Mouse (Mus musculus): ENCODE measurements around the gene Uck1.

DNA sequence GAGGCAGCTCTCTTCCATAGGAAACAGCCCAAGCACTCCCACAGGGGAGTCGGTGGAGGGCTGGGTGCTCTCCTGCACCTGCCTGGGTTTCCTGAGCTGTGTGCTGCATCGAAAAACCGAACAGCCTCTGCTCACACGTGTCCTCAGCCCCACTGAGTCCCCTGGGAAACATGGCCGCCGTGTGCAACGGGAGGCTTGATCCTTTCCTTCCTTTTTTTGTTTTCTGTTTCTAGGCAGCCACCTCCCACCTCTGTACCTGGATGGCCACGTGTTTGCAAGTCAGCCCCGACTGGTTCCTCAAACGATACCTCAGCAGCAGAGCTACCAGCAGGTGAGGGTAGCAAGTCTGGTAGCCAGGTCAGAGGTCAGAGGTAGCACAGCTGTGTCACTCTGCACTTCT, 37.9 kb downstream of the Uck1 start:
- TF ChIP-seq GATA1 (IDR thresholded peaks at IDR 0.05; ENCODE audit: borderline replicate concordance, low read length) (no peak), FLI1 (IDR thresholded peaks at IDR 0.05; ENCODE audit: low read length) (no peak)

Measured in megakaryocyte, embryonic 14.5 days (primary cell).